Mouse (Mus musculus): ENCODE measurements around the gene Cavin3. TPM values are rescaled to one million over a fixed set of nuclear protein-coding genes. Genes with fewer than 3 reads are reported as not detected.

The Cavin3 gene
- 0.59 and 0.92 TPM in 2 replicates for total RNA-seq (2017)

- ATAC-seq (replicated peaks; ENCODE audit: low read depth, poor library complexity, severe bottlenecking) = peak; percentile 64
Measured at GRCm38 (mm10) chr7:105481505-105482411, at the start of gene Cavin3. TSS of gene Cavin3 (minus strand) at chr7:105482300.

GRCm38 (mm10) chr7:105528094-105528493 is 46.0 kb upstream of the Cavin3 start:
- ATAC-seq (replicated peaks; ENCODE audit: low read depth, poor library complexity, severe bottlenecking) = no peak

- peak; percentile 79 for ATAC-seq (replicated peaks; ENCODE audit: low read depth, poor library complexity, severe bottlenecking)
Measured at GRCm38 (mm10) chr7:105527306-105527937, 45.3 kb upstream of the Cavin3 start.

GRCm38 (mm10) chr7:105524222-105524621 is 42.1 kb upstream of the Cavin3 start:
- ATAC-seq (replicated peaks; ENCODE audit: low read depth, poor library complexity, severe bottlenecking) = 0 out of 2 replicates have a peak, but pooled peaks have one; percentile 8

- ATAC-seq (replicated peaks; ENCODE audit: low read depth, poor library complexity, severe bottlenecking) = no peak
Measured at GRCm38 (mm10) chr7:105520201-105520600, 38.1 kb upstream of the Cavin3 start.

- no peak for ATAC-seq (replicated peaks; ENCODE audit: low read depth, poor library complexity, severe bottlenecking)
Measured at GRCm38 (mm10) chr7:105519771-105520170, 37.7 kb upstream of the Cavin3 start.

GRCm38 (mm10) chr7:105519336-105519735 is 37.2 kb upstream of the Cavin3 start:
- no peak for ATAC-seq (replicated peaks; ENCODE audit: low read depth, poor library complexity, severe bottlenecking)

- ATAC-seq (replicated peaks; ENCODE audit: low read depth, poor library complexity, severe bottlenecking) = no peak
Measured at GRCm38 (mm10) chr7:105516669-105517360, 34.7 kb upstream of the Cavin3 start.

GRCm38 (mm10) chr7:105515178-105515577 is 33.1 kb upstream of the Cavin3 start:
- ATAC-seq (replicated peaks; ENCODE audit: low read depth, poor library complexity, severe bottlenecking) = peak; percentile 90

- no peak for ATAC-seq (replicated peaks; ENCODE audit: low read depth, poor library complexity, severe bottlenecking)
Measured at GRCm38 (mm10) chr7:105514561-105514960, 32.5 kb upstream of the Cavin3 start.

GRCm38 (mm10) chr7:105513845-105514291 is 31.8 kb upstream of the Cavin3 start:
- ATAC-seq (replicated peaks; ENCODE audit: low read depth, poor library complexity, severe bottlenecking) = no peak

- ATAC-seq (replicated peaks; ENCODE audit: low read depth, poor library complexity, severe bottlenecking) = no peak
Measured at GRCm38 (mm10) chr7:105510143-105510542, 28.0 kb upstream of the Cavin3 start.

GRCm38 (mm10) chr7:105507257-105507656 is 25.2 kb upstream of the Cavin3 start:
- ATAC-seq (replicated peaks; ENCODE audit: low read depth, poor library complexity, severe bottlenecking) = no peak

- ATAC-seq (replicated peaks; ENCODE audit: low read depth, poor library complexity, severe bottlenecking) = no peak
Measured at GRCm38 (mm10) chr7:105501984-105502383, 19.9 kb upstream of the Cavin3 start.

GRCm38 (mm10) chr7:105499676-105500075 is 17.6 kb upstream of the Cavin3 start:
- no peak for ATAC-seq (replicated peaks; ENCODE audit: low read depth, poor library complexity, severe bottlenecking)

GRCm38 (mm10) chr7:105498854-105499492 is 16.9 kb upstream of the Cavin3 start:
- ATAC-seq (replicated peaks; ENCODE audit: low read depth, poor library complexity, severe bottlenecking) = peak; percentile 29; the same call in 1 of the 2 replicates

GRCm38 (mm10) chr7:105497881-105498280 is 15.8 kb upstream of the Cavin3 start:
- ATAC-seq (replicated peaks; ENCODE audit: low read depth, poor library complexity, severe bottlenecking) = no peak

GRCm38 (mm10) chr7:105487104-105487876 is 5.2 kb upstream of the Cavin3 start:
- no peak for ATAC-seq (replicated peaks; ENCODE audit: low read depth, poor library complexity, severe bottlenecking)

- ATAC-seq (replicated peaks; ENCODE audit: low read depth, poor library complexity, severe bottlenecking) = no peak
Measured at GRCm38 (mm10) chr7:105485029-105485428, 2.9 kb upstream of the Cavin3 start.
